Mouse (Mus musculus): ENCODE measurements at regions not wholly inside any gene's neighbourhood (a gene's known extent, or its start where the extent isn't known, plus 50 kb on each side); places are given as distances from the start of the nearest gene placed in this dataset.
A peak's percentile ranks its signal among the peaks of the same experiment; 100 is the strongest.

- Histone ChIP-seq H3K27me3 (ENCODE audit: control insufficient read depth, insufficient read depth, low read length, poor library complexity, severe bottlenecking) (no peaks in the 10 kb centered on the region), H3K36me3 (ENCODE audit: control insufficient read depth, insufficient read depth, low read length, poor library complexity, severe bottlenecking) (no peaks in the 10 kb centered on the region; the same call in 1 of the 2 replicates)
- peak; percentile 27 for DNase-seq (ENCODE audit: low read depth, low spot score)
Measured at GRCm38 (mm10) chr14:61665815-61666214, 58.6 kb downstream of the Kcnrg start.

GRCm38 (mm10) chr14:61673184-61673583, 65.9 kb downstream of the Kcnrg start:
- peak; percentile 36 for DNase-seq (ENCODE audit: low read depth, low spot score)
- H3K36me3 ChIP-seq (ENCODE audit: control insufficient read depth, insufficient read depth, low read length, poor library complexity, severe bottlenecking), result peaks cover 3% of the 10 kb centered on the region; the same call in 1 of the 2 replicates
- no peaks in the 10 kb centered on the region for H3K27me3 ChIP-seq (ENCODE audit: control insufficient read depth, insufficient read depth, low read length, poor library complexity, severe bottlenecking)

GRCm38 (mm10) chr14:61678107-61678506, 70.8 kb downstream of the Kcnrg start:
- Histone ChIP-seq H3K36me3 (ENCODE audit: control insufficient read depth, insufficient read depth, low read length, poor library complexity, severe bottlenecking) (peaks cover 3% of the 10 kb centered on the region; the same call in 1 of the 2 replicates), H3K27me3 (ENCODE audit: control insufficient read depth, insufficient read depth, low read length, poor library complexity, severe bottlenecking) (no peaks in the 10 kb centered on the region)
- DNase-seq (ENCODE audit: low read depth, low spot score), result peak; percentile 48

GRCm38 (mm10) chr14:61680818-61681707, 73.8 kb downstream of the Kcnrg start:
- Histone ChIP-seq H3K27me3 (ENCODE audit: control insufficient read depth, insufficient read depth, low read length, poor library complexity, severe bottlenecking) (no peaks in the 10 kb centered on the region), H3K36me3 (ENCODE audit: control insufficient read depth, insufficient read depth, low read length, poor library complexity, severe bottlenecking) (0 out of 2 replicates have a peak, but pooled peaks cover 2% of the 10 kb centered on the region)
- peak; percentile 89 for DNase-seq (ENCODE audit: low read depth, low spot score)

- H3K36me3 ChIP-seq (ENCODE audit: control insufficient read depth, insufficient read depth, low read length, poor library complexity, severe bottlenecking), result no peaks in the 10 kb centered on the region
- peak; percentile 93 for DNase-seq (ENCODE audit: low read depth, low spot score)
- no peaks in the 10 kb centered on the region for H3K27me3 ChIP-seq (ENCODE audit: control insufficient read depth, insufficient read depth, low read length, poor library complexity, severe bottlenecking)
Measured at GRCm38 (mm10) chr14:61681708-61682701, 74.7 kb downstream of the Kcnrg start.

GRCm38 (mm10) chr14:61682721-61683355, 75.6 kb downstream of the Kcnrg start:
- no peaks in the 10 kb centered on the region for H3K27me3 ChIP-seq (ENCODE audit: control insufficient read depth, insufficient read depth, low read length, poor library complexity, severe bottlenecking)
- peak; percentile 73 for DNase-seq (ENCODE audit: low read depth, low spot score)
- no peaks in the 10 kb centered on the region for H3K36me3 ChIP-seq (ENCODE audit: control insufficient read depth, insufficient read depth, low read length, poor library complexity, severe bottlenecking)

GRCm38 (mm10) chr14:61683356-61683740, 76.1 kb downstream of the Kcnrg start:
- Histone ChIP-seq H3K36me3 (ENCODE audit: control insufficient read depth, insufficient read depth, low read length, poor library complexity, severe bottlenecking) (no peaks in the 10 kb centered on the region), H3K27me3 (ENCODE audit: control insufficient read depth, insufficient read depth, low read length, poor library complexity, severe bottlenecking) (no peaks in the 10 kb centered on the region)
- peak; percentile 17 for DNase-seq (ENCODE audit: low read depth, low spot score)

- peak; percentile 61 for DNase-seq (ENCODE audit: low read depth, low spot score)
- Histone ChIP-seq H3K27me3 (ENCODE audit: control insufficient read depth, insufficient read depth, low read length, poor library complexity, severe bottlenecking) (no peaks in the 10 kb centered on the region), H3K36me3 (ENCODE audit: control insufficient read depth, insufficient read depth, low read length, poor library complexity, severe bottlenecking) (no peaks in the 10 kb centered on the region)
Measured at GRCm38 (mm10) chr14:61683791-61684411, 76.6 kb downstream of the Kcnrg start.

GRCm38 (mm10) chr14:61684473-61685230, 77.4 kb downstream of the Kcnrg start:
- no peaks in the 10 kb centered on the region for H3K36me3 ChIP-seq (ENCODE audit: control insufficient read depth, insufficient read depth, low read length, poor library complexity, severe bottlenecking)
- no peaks in the 10 kb centered on the region for H3K27me3 ChIP-seq (ENCODE audit: control insufficient read depth, insufficient read depth, low read length, poor library complexity, severe bottlenecking)
- DNase-seq (ENCODE audit: low read depth, low spot score), result peak; percentile 56

- DNase-seq (ENCODE audit: low read depth, low spot score), result no peak
- H3K27me3 ChIP-seq (ENCODE audit: control insufficient read depth, insufficient read depth, low read length, poor library complexity, severe bottlenecking), result no peaks in the 10 kb centered on the region
- H3K36me3 ChIP-seq (ENCODE audit: control insufficient read depth, insufficient read depth, low read length, poor library complexity, severe bottlenecking), result no peaks in the 10 kb centered on the region
Measured at GRCm38 (mm10) chr14:61685231-61685800, 78.1 kb downstream of the Kcnrg start.

- Histone ChIP-seq H3K36me3 (ENCODE audit: control insufficient read depth, insufficient read depth, low read length, poor library complexity, severe bottlenecking) (no peaks in the 10 kb centered on the region), H3K27me3 (ENCODE audit: control insufficient read depth, insufficient read depth, low read length, poor library complexity, severe bottlenecking) (no peaks in the 10 kb centered on the region)
- DNase-seq (ENCODE audit: low read depth, low spot score), result peak; percentile 57
Measured at GRCm38 (mm10) chr14:61686101-61686691, 78.9 kb downstream of the Kcnrg start.

GRCm38 (mm10) chr14:61686821-61687341, 79.6 kb downstream of the Kcnrg start:
- peak; percentile 50 for DNase-seq (ENCODE audit: low read depth, low spot score)

More at GRCm38 (mm10) chr14:61686821-61687341, 79.6 kb downstream of the Kcnrg start:
- Histone ChIP-seq H3K27me3 (ENCODE audit: control insufficient read depth, insufficient read depth, low read length, poor library complexity, severe bottlenecking) (no peaks in the 10 kb centered on the region), H3K36me3 (ENCODE audit: control insufficient read depth, insufficient read depth, low read length, poor library complexity, severe bottlenecking) (no peaks in the 10 kb centered on the region)

All from splenic B cell, adult 2 months (primary cell).